Mouse (Mus musculus) testis, adult 2 months (tissue): Measurements from ENCODE around the gene Slc22a4.

ENCODE experiments used
- CTCF ChIP-seq: fragments of 200-500 bp; IDR thresholded peaks from 2 replicates; pipeline ENCODE4 v1.5.1; 2012; ENCODE audit warnings: low read depth, mild to moderate bottlenecking, inconsistent platforms, low read length, moderate library complexity; ENCODE audit not compliant: control insufficient read depth, insufficient read depth, insufficient replicate concordance
- POLR2A ChIP-seq: fragments of 200-500 bp; IDR thresholded peaks from 2 replicates; pipeline ENCODE4 v1.6.1; 2012; ENCODE audit warnings: low read depth, mild to moderate bottlenecking, inconsistent platforms, low read length, moderate library complexity; ENCODE audit not compliant: control insufficient read depth

GRCm38 (mm10) chr11:54017596-54017995 is 10.3 kb downstream of the Slc22a4 start:
- TF ChIP-seq CTCF (no peak), POLR2A (no peak)
